Mouse (Mus musculus) small intestine, adult 10 weeks (tissue): Measurements from ENCODE around the gene Ttc19. TPM values are rescaled to one million over a fixed set of nuclear protein-coding genes. Genes with fewer than 3 reads are reported as not detected.

Source experiments
- polyA plus RNA-seq: library from polyadenylated mRNA; stranded (reverse); fragments of 350-450 nt; fragmentation: Illumina TruSeq; extraction: RNeasy Lipid Tissue Mini Kit (QIAGEN cat#74804); gene quantifications from one replicate; pipeline ENCODE4 v1.2.3, GENCODE M21; 2014; ENCODE audit warnings: low replicate concordance

Ttc19 gene
- polyA plus RNA-seq: 86.9 TPM

DNA sequence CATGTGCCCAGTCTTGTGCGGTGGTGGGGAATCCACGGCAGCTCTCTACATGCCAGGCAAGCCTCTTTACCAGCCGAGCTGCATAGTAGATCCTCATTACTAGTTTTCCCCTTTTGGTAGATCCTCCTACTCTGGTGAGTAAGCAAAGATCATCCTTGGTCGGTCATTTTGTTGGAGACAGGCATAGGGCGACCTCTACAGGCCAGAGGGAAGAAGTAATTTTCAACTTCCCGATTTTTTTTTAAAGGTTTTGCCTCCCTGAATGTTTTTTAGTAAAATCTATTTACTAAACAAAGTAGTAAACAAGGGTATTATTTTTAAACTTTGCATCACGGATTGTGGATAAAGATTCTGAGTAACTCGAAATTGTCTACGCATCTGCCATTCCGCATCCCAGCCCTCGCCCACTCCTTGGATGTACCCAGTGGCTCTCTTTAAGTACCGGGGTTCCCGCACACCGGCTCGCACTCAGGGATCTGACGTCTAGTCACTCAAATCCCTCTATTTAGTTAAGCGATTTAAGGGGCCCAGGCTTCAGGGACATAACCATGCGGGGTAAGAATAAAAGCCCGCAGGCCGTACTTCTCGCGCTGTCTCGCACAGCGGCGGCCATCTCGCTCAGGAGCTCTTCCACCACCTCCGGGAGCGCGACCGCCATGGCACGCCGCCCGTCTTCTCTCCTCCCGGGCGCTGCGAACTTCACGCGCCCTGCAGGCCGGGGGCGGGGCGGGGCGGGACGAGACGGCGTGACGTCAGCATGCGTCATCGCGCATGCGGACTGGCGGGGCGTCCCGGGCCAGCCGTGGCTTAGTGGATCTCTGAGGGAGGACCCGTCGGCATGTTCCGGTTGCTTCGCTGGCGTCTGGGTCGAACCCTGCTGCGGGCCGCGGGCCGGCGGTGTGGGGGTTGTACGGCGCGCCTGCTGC, at the start of gene Ttc19, which contains the start of gene Zswim7:
Ttc19 (plus strand) TSS at position 799 of the 926 bp plus-strand sequence.
Zswim7 (minus strand) TSS at position 701 of the 926 bp plus-strand sequence.

DNA sequence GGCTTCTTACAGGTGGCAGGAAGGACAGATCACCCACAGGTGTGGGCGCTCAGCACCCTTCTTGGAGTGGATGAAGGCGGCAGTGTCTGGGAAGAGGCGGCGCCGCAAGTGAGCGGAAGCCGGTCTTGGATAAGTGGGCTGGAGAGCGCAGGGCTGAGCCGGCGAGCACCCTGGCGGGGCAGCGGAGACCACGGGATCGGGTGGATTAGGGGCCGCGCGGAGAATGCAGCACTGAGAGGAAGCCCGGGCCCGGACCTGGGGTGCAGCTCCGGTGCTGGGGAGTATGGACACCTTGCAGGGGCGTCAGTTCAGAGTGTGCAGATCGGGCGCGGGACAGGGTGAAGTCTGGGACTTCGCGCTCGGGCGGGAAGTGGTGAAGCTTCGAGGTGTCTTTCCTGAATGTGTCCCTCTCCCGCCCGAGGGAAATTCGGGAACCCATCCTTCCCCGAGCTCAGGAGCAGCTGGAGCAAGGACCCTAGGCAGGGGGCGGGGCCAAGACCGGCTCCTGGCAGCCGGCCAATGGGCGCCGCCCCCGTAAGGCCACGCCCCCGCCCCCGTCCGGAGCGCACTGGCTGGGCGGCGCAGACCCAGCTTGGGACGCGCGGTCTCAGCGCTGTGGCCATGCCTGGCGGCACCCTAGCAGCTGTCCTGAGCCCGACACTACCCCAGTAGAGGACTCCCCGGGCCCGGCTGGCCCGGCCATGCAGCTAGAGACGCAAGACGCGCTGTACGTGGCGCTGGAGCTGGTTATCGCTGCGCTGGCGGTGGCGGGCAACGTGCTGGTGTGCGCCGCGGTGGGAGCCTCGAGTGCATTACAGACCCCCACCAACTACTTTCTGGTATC, 32.6 kb upstream of the Ttc19 start, which contains the start of gene Adora2b:
Adora2b (plus strand) TSS at position 584 of the 844 bp plus-strand sequence.

Other genes starting within 250 kb of the Ttc19 start
- 18.0 TPM for gene Adora2b, start 32.5 kb upstream of the Ttc19 start, polyA plus RNA-seq
- 2.5 TPM for gene Zswim7, start 98 bp upstream of the Ttc19 start, polyA plus RNA-seq
- gene Pigl, start 177.0 kb downstream of the Ttc19 start, polyA plus RNA-seq: 5.2 TPM
- 345 TPM for gene Ncor1, start 177.1 kb downstream of the Ttc19 start, polyA plus RNA-seq